ENCODE assay signal across 14 mouse cellular contexts in genomic region chr8:88339221-88339620, GRCm38 (mm10). TPM values are rescaled to one million over a fixed set of nuclear protein-coding genes. Genes with fewer than 3 reads are reported as not detected.
DNase-seq lines count a peak whose midpoint lies in the region; ATAC-seq and TF ChIP-seq lines count a peak whose summit lies in the region.
"Had no signal": no experiment of that assay in that cellular context is flagged by ENCODE, and none has a peak within 500 bp of the region (broad histone marks: within the 10 kb centered on the region; RNA-seq: fewer than 3 reads in every experiment).

No protein-coding gene starts in this region.

- H3K9me3 ChIP-seq in forebrain, postnatal 0 days (ENCODE audit: low read length): no peaks in the 10 kb centered on the region
- no peaks in the 10 kb centered on the region for H3K9me3 ChIP-seq in forebrain, embryonic 11.5 days (ENCODE audit: control insufficient read depth, low read length)
- no peaks in the 10 kb centered on the region for H3K9me3 ChIP-seq in hindbrain, postnatal 0 days (ENCODE audit: low read length)
- H3K9me3 ChIP-seq in hindbrain, embryonic 11.5 days (ENCODE audit: control insufficient read depth, low read length): no peaks in the 10 kb centered on the region
- H3K9me3 ChIP-seq in midbrain, embryonic 14.5 days (ENCODE audit: control insufficient read depth, low read length): no peaks in the 10 kb centered on the region
- no peaks in the 10 kb centered on the region for H3K9me3 ChIP-seq in midbrain, embryonic 16.5 days (replicated peaks; ENCODE audit: control insufficient read depth, low read length, poor library complexity, severe bottlenecking)
- H3K9me3 ChIP-seq: forebrain, embryonic 10.5 days; G1E had no signal

- no peaks in the 10 kb centered on the region for H3K27me3 ChIP-seq in forebrain, postnatal 0 days (ENCODE audit: insufficient read depth, low read length)
- H3K27me3 ChIP-seq in forebrain, embryonic 11.5 days (ENCODE audit: control insufficient read depth, insufficient read depth, low read length): no peaks in the 10 kb centered on the region
- H3K27me3 ChIP-seq in hindbrain, postnatal 0 days (ENCODE audit: insufficient read depth, low read length): no peaks in the 10 kb centered on the region
- H3K27me3 ChIP-seq in hindbrain, embryonic 11.5 days (ENCODE audit: control insufficient read depth, insufficient read depth, low read length): no peaks in the 10 kb centered on the region
- H3K27me3 ChIP-seq in midbrain, embryonic 14.5 days (ENCODE audit: control insufficient read depth, insufficient read depth, low read length): no peaks in the 10 kb centered on the region
- no peaks in the 10 kb centered on the region for H3K27me3 ChIP-seq in midbrain, embryonic 16.5 days (ENCODE audit: control insufficient read depth, insufficient read depth, low read depth, low read length)

- 35% methylated on average over 3 of the region's 3 CpGs for WGBS in forebrain, postnatal 0 days
- WGBS in forebrain, embryonic 11.5 days: 60% methylated on average over 3 of the region's 3 CpGs
- WGBS in hindbrain, postnatal 0 days: 35% methylated on average over 3 of the region's 3 CpGs
- 81% methylated on average over 3 of the region's 3 CpGs for WGBS in hindbrain, embryonic 11.5 days
- WGBS in midbrain, embryonic 14.5 days: 46% methylated on average over 3 of the region's 3 CpGs
- WGBS in midbrain, embryonic 16.5 days: 54% methylated on average over 3 of the region's 3 CpGs

- no peak overlapping the region for H3K27ac ChIP-seq in forebrain, postnatal 0 days (ENCODE audit: low read depth, low read length)
- no peak overlapping the region for H3K27ac ChIP-seq in forebrain, embryonic 11.5 days (ENCODE audit: low read depth, low read length)
- H3K27ac ChIP-seq in hindbrain, postnatal 0 days: no peak overlapping the region
- no peak overlapping the region for H3K27ac ChIP-seq in hindbrain, embryonic 11.5 days (ENCODE audit: low read depth, low read length)
- H3K27ac ChIP-seq in midbrain, embryonic 14.5 days (replicated peaks; ENCODE audit: low read depth, low read length): no peak overlapping the region
- H3K27ac ChIP-seq in midbrain, embryonic 16.5 days (ENCODE audit: low read length): no peak overlapping the region
- H3K27ac ChIP-seq: forebrain, embryonic 10.5 days had no signal

- TF ChIP-seq CTCF in forebrain, postnatal 0 days (IDR thresholded peaks at IDR 0.05; ENCODE audit: low read depth): no peak
- no peak for TF ChIP-seq CTCF in hindbrain, postnatal 0 days (IDR thresholded peaks at IDR 0.05; ENCODE audit: low read depth)

- DNase-seq in forebrain, postnatal 0 days: peak; percentile 42
- DNase-seq in forebrain, embryonic 11.5 days (ENCODE audit: low spot score): no peak
- peak; percentile 27 for DNase-seq in hindbrain, postnatal 0 days (ENCODE audit: low spot score)
- DNase-seq in hindbrain, embryonic 11.5 days (ENCODE audit: low spot score): no peak
- peak; percentile 30 for DNase-seq in midbrain, embryonic 14.5 days
- no peak for DNase-seq in c-Kit-positive CD71-positive TER-119-positive erythroid progenitor cells, embryonic 14.5 days (ENCODE audit: low spot score)
- DNase-seq in spleen, postnatal 36 days (ENCODE audit: low spot score in 2 of 2): no peak
- DNase-seq: B cell, adult 2 months; gastrocnemius, postnatal 36 days; liver, postnatal 0 days had no signal

- no peak overlapping the region for H3K9ac ChIP-seq in forebrain, postnatal 0 days
- no peak overlapping the region for H3K9ac ChIP-seq in forebrain, embryonic 11.5 days (ENCODE audit: low read length)
- H3K9ac ChIP-seq in hindbrain, postnatal 0 days (replicated peaks; ENCODE audit: low read length): no peak overlapping the region
- no peak overlapping the region for H3K9ac ChIP-seq in hindbrain, embryonic 11.5 days (ENCODE audit: low read depth, low read length)
- H3K9ac ChIP-seq in midbrain, embryonic 14.5 days (replicated peaks; ENCODE audit: low read length): no peak overlapping the region
- no peak overlapping the region for H3K9ac ChIP-seq in midbrain, embryonic 16.5 days (ENCODE audit: low read depth, low read length)
- H3K9ac ChIP-seq: liver, postnatal 0 days had no signal

- peaks cover 66% of the 10 kb centered on the region for H3K36me3 ChIP-seq in forebrain, postnatal 0 days (ENCODE audit: insufficient read depth)
- H3K36me3 ChIP-seq in forebrain, embryonic 11.5 days (ENCODE audit: control insufficient read depth, insufficient read depth, low read length): peaks cover 11% of the 10 kb centered on the region; the same call in 1 of the 2 replicates
- peaks cover 51% of the 10 kb centered on the region for H3K36me3 ChIP-seq in hindbrain, postnatal 0 days (ENCODE audit: insufficient read depth, low read length)
- H3K36me3 ChIP-seq in hindbrain, embryonic 11.5 days (ENCODE audit: control insufficient read depth, insufficient read depth, low read length): peaks cover 10% of the 10 kb centered on the region; the same call in 1 of the 2 replicates
- H3K36me3 ChIP-seq in midbrain, embryonic 14.5 days (ENCODE audit: control insufficient read depth, insufficient read depth, low read length): peaks cover 91% of the 10 kb centered on the region
- peaks cover 35% of the 10 kb centered on the region for H3K36me3 ChIP-seq in midbrain, embryonic 16.5 days (ENCODE audit: control insufficient read depth, insufficient read depth, low read length)

- no peak overlapping the region for H3K4me3 ChIP-seq in forebrain, postnatal 0 days (ENCODE audit: low read depth, low read length)
- no peak overlapping the region for H3K4me3 ChIP-seq in forebrain, embryonic 11.5 days (ENCODE audit: low read depth, low read length)
- no peak overlapping the region for H3K4me3 ChIP-seq in hindbrain, postnatal 0 days (ENCODE audit: low read length)
- H3K4me3 ChIP-seq in hindbrain, embryonic 11.5 days (ENCODE audit: low read depth, low read length): no peak overlapping the region
- no peak overlapping the region for H3K4me3 ChIP-seq in midbrain, embryonic 14.5 days (replicated peaks; ENCODE audit: low read depth, low read length)
- no peak overlapping the region for H3K4me3 ChIP-seq in midbrain, embryonic 16.5 days (ENCODE audit: low read depth, low read length)
- H3K4me3 ChIP-seq: forebrain, embryonic 10.5 days had no signal

- no peaks in the 10 kb centered on the region for H3K4me1 ChIP-seq in forebrain, postnatal 0 days (ENCODE audit: insufficient read depth)
- H3K4me1 ChIP-seq in forebrain, embryonic 11.5 days (replicated peaks; ENCODE audit: control insufficient read depth, insufficient read depth, low read length): no peaks in the 10 kb centered on the region
- no peaks in the 10 kb centered on the region for H3K4me1 ChIP-seq in hindbrain, postnatal 0 days (ENCODE audit: insufficient read depth, low read length)
- H3K4me1 ChIP-seq in hindbrain, embryonic 11.5 days (replicated peaks; ENCODE audit: control insufficient read depth, insufficient read depth, low read length): no peaks in the 10 kb centered on the region
- H3K4me1 ChIP-seq in midbrain, embryonic 14.5 days (ENCODE audit: control insufficient read depth, insufficient read depth, low read length): no peaks in the 10 kb centered on the region
- H3K4me1 ChIP-seq in midbrain, embryonic 16.5 days (ENCODE audit: control insufficient read depth, insufficient read depth, low read length): no peaks in the 10 kb centered on the region
- H3K4me1 ChIP-seq: forebrain, embryonic 10.5 days had no signal

- ATAC-seq in forebrain, postnatal 0 days: no peak
- no peak for ATAC-seq in forebrain, embryonic 11.5 days (replicated peaks; ENCODE audit: low FRiP score)
- no peak for ATAC-seq in hindbrain, postnatal 0 days
- no peak for ATAC-seq in hindbrain, embryonic 11.5 days (ENCODE audit: low FRiP score)
- ATAC-seq in midbrain, embryonic 14.5 days (ENCODE audit: low FRiP score, low TSS enrichment): no peak
- ATAC-seq in midbrain, embryonic 16.5 days: no peak
- ATAC-seq: activated CD4-positive, CD25-positive, alpha-beta regulatory T cell, adult 4 months; liver, postnatal 0 days had no signal

- no peak overlapping the region for H3K4me2 ChIP-seq in forebrain, postnatal 0 days (ENCODE audit: low read depth)
- no peak overlapping the region for H3K4me2 ChIP-seq in forebrain, embryonic 11.5 days (ENCODE audit: low read depth, low read length, severe bottlenecking)
- H3K4me2 ChIP-seq in hindbrain, postnatal 0 days (ENCODE audit: low read depth, low read length): no peak overlapping the region
- no peak overlapping the region for H3K4me2 ChIP-seq in hindbrain, embryonic 11.5 days (replicated peaks; ENCODE audit: low read depth, low read length)
- no peak overlapping the region for H3K4me2 ChIP-seq in midbrain, embryonic 14.5 days (ENCODE audit: low read length)
- no peak overlapping the region for H3K4me2 ChIP-seq in midbrain, embryonic 16.5 days (ENCODE audit: low read length)

RNA-seq across cellular contexts. Expression of gene Brd7, which starts 22.8 kb away (rescaled TPM):
- total RNA-seq in forebrain, postnatal 0 days (2014; rRNA removed): 24.1 and 35.9 TPM in 2 replicates
- polyA plus RNA-seq in forebrain, postnatal 0 days (2015; fragmentation: Nextera tagmentation; extraction: Ambion mirVana): 49.6 and 52.4 TPM in 2 replicates
- 81.9 and 99.8 TPM in 2 replicates for polyA plus RNA-seq in forebrain, embryonic 11.5 days (2014; fragmentation: Nextera tagmentation; extraction: Ambion mirVana)
- total RNA-seq in hindbrain, postnatal 0 days (2014; rRNA removed): 12.6 and 15.5 TPM in 2 replicates
- polyA plus RNA-seq in hindbrain, postnatal 0 days (2015; fragmentation: Nextera tagmentation; extraction: Ambion mirVana): 57.8 and 65.5 TPM in 2 replicates
- polyA plus RNA-seq in hindbrain, embryonic 11.5 days (2014; fragmentation: Nextera tagmentation; extraction: Ambion mirVana): 77.5 and 82.4 TPM in 2 replicates
- 60.3 and 82.5 TPM in 2 replicates for polyA plus RNA-seq in midbrain, embryonic 14.5 days (2014; fragmentation: Nextera tagmentation; extraction: Ambion mirVana)
- polyA plus RNA-seq in midbrain, embryonic 16.5 days (2015; fragmentation: Nextera tagmentation; extraction: Ambion mirVana): 57.8 and 66.0 TPM in 2 replicates

Comparison
In these comparisons a context has a peak if more than half of its experiments do, and no peak if none do; other contexts are left out.
1. DNase-seq: peak in forebrain, postnatal 0 days (single experiment), hindbrain, postnatal 0 days (single experiment) and midbrain, embryonic 14.5 days (single experiment); none in forebrain, embryonic 11.5 days (single experiment), hindbrain, embryonic 11.5 days (single experiment), c-Kit-positive CD71-positive TER-119-positive erythroid progenitor cells, embryonic 14.5 days (single experiment) and spleen, postnatal 36 days (0 of 2).